ENCODE assay signal across 14 mouse cellular contexts in genomic region chr1:151157963-151158856, GRCm38 (mm10). TPM values are rescaled to one million over a fixed set of nuclear protein-coding genes. Genes with fewer than 3 reads are reported as not detected.
DNase-seq lines count a peak whose midpoint lies in the region; ATAC-seq and TF ChIP-seq lines count a peak whose summit lies in the region.
"Had no signal": no experiment of that assay in that cellular context is flagged by ENCODE, and none has a peak within 500 bp of the region (broad histone marks: within the 10 kb centered on the region; RNA-seq: fewer than 3 reads in every experiment).

No protein-coding gene starts in this region.

- no peak overlapping the region for H3K4me2 ChIP-seq in hindbrain, embryonic 11.5 days (replicated peaks; ENCODE audit: low read depth, low read length)
- H3K4me2 ChIP-seq in hindbrain, embryonic 13.5 days: no peak overlapping the region
- H3K4me2 ChIP-seq in kidney, embryonic 16.5 days (replicated peaks; ENCODE audit: low read depth, low read length): no peak overlapping the region
- H3K4me2 ChIP-seq: limb, embryonic 13.5 days had no signal

- H3K9ac ChIP-seq in hindbrain, embryonic 11.5 days (ENCODE audit: low read depth, low read length): no peak overlapping the region
- no peak overlapping the region for H3K9ac ChIP-seq in hindbrain, embryonic 13.5 days
- no peak overlapping the region for H3K9ac ChIP-seq in kidney, embryonic 16.5 days (replicated peaks; ENCODE audit: low read length)
- H3K9ac ChIP-seq: limb, embryonic 13.5 days had no signal

- H3K27me3 ChIP-seq in hindbrain, embryonic 11.5 days (ENCODE audit: control insufficient read depth, insufficient read depth, low read length): no peaks in the 10 kb centered on the region
- 0 out of 2 replicates have a peak, but pooled peaks cover 5% of the 10 kb centered on the region for H3K27me3 ChIP-seq in hindbrain, embryonic 10.5 days (ENCODE audit: insufficient read depth, poor library complexity, severe bottlenecking)
- no peaks in the 10 kb centered on the region for H3K27me3 ChIP-seq in hindbrain, embryonic 13.5 days
- H3K27me3 ChIP-seq in kidney, embryonic 16.5 days (ENCODE audit: insufficient read depth, low read length): no peaks in the 10 kb centered on the region
- H3K27me3 ChIP-seq: limb, embryonic 13.5 days had no signal

- WGBS in hindbrain, embryonic 11.5 days: 54% methylated on average over 9 of the region's 9 CpGs
- WGBS in hindbrain, embryonic 10.5 days: 75% methylated on average over 9 of the region's 9 CpGs
- WGBS in hindbrain, embryonic 13.5 days: 27% methylated on average over 9 of the region's 9 CpGs
- WGBS in kidney, embryonic 16.5 days: 54% methylated on average over 9 of the region's 9 CpGs

- H3K4me3 ChIP-seq in hindbrain, embryonic 11.5 days (ENCODE audit: low read depth, low read length): no peak overlapping the region
- H3K4me3 ChIP-seq in hindbrain, embryonic 10.5 days: no peak overlapping the region
- H3K4me3 ChIP-seq in hindbrain, embryonic 13.5 days: no peak overlapping the region
- H3K4me3 ChIP-seq in kidney, embryonic 16.5 days (ENCODE audit: low read length): no peak overlapping the region
- no peak overlapping the region for H3K4me3 ChIP-seq in layer of hippocampus, adult 2 months
- H3K4me3 ChIP-seq: heart, embryonic 10.5 days; limb, embryonic 13.5 days had no signal

- ATAC-seq in hindbrain, embryonic 11.5 days (ENCODE audit: low FRiP score): peak; percentile 77
- peak; percentile 75 for ATAC-seq in hindbrain, embryonic 13.5 days (ENCODE audit: low FRiP score)
- peak; percentile 86 for ATAC-seq in kidney, embryonic 16.5 days (ENCODE audit: low FRiP score, low TSS enrichment)

- no peaks in the 10 kb centered on the region for H3K36me3 ChIP-seq in hindbrain, embryonic 11.5 days (ENCODE audit: control insufficient read depth, insufficient read depth, low read length)
- no peaks in the 10 kb centered on the region for H3K36me3 ChIP-seq in hindbrain, embryonic 10.5 days
- no peaks in the 10 kb centered on the region for H3K36me3 ChIP-seq in hindbrain, embryonic 13.5 days
- no peaks in the 10 kb centered on the region for H3K36me3 ChIP-seq in kidney, embryonic 16.5 days (ENCODE audit: insufficient read depth, low read length)
- H3K36me3 ChIP-seq: heart, embryonic 10.5 days; limb, embryonic 13.5 days had no signal

- peak; percentile 25 for DNase-seq in hindbrain, embryonic 11.5 days (ENCODE audit: low spot score)
- no peak for DNase-seq in hindbrain, embryonic 10.5 days (ENCODE audit: low spot score)
- DNase-seq in retina, adult 2 months (ENCODE audit: low read depth, low spot score): peak; percentile 11
- no peak for DNase-seq in adrenal gland, postnatal 10 days
- DNase-seq in right cerebral cortex, postnatal 4 days: no peak
- no peak for DNase-seq in layer of hippocampus, adult 2 months (ENCODE audit: low spot score in 2 of 2)
- DNase-seq: lung, postnatal 36 days had no signal

- no peak for TF ChIP-seq CTCF in layer of hippocampus, adult 2 months (conservative IDR thresholded peaks at IDR 0.05)

- H3K4me1 ChIP-seq in hindbrain, embryonic 11.5 days (replicated peaks; ENCODE audit: control insufficient read depth, insufficient read depth, low read length): no peaks in the 10 kb centered on the region
- H3K4me1 ChIP-seq in hindbrain, embryonic 10.5 days (replicated peaks): peaks cover 7% of the 10 kb centered on the region; the same call in 1 of the 2 replicates
- peaks cover 12% of the 10 kb centered on the region for H3K4me1 ChIP-seq in hindbrain, embryonic 13.5 days (replicated peaks)
- peaks cover 3% of the 10 kb centered on the region for H3K4me1 ChIP-seq in kidney, embryonic 16.5 days (ENCODE audit: insufficient read depth, low read length)

- no peaks in the 10 kb centered on the region for H3K9me3 ChIP-seq in hindbrain, embryonic 11.5 days (ENCODE audit: control insufficient read depth, low read length)
- H3K9me3 ChIP-seq in hindbrain, embryonic 10.5 days: no peaks in the 10 kb centered on the region
- no peaks in the 10 kb centered on the region for H3K9me3 ChIP-seq in hindbrain, embryonic 13.5 days
- H3K9me3 ChIP-seq in kidney, embryonic 16.5 days (ENCODE audit: low read length): no peaks in the 10 kb centered on the region
- H3K9me3 ChIP-seq: heart, embryonic 10.5 days; limb, embryonic 13.5 days had no signal

- H3K27ac ChIP-seq in hindbrain, embryonic 11.5 days (ENCODE audit: low read depth, low read length): no peak overlapping the region
- no peak overlapping the region for H3K27ac ChIP-seq in hindbrain, embryonic 10.5 days
- H3K27ac ChIP-seq in hindbrain, embryonic 13.5 days: 0 out of 2 replicates have a peak overlapping the region, but pooled peaks have one; percentile 40
- peak overlapping the region; percentile 57; the same call in 1 of the 2 replicates for H3K27ac ChIP-seq in kidney, embryonic 16.5 days (ENCODE audit: low read length)
- no peak overlapping the region for H3K27ac ChIP-seq in layer of hippocampus, adult 2 months
- H3K27ac ChIP-seq: heart, embryonic 10.5 days; limb, embryonic 13.5 days had no signal

RNA-seq across cellular contexts. Expression of gene Gm47985, which starts 24.1 kb away (rescaled TPM):
- 0.25 and 0.91 TPM in 2 replicates for polyA plus RNA-seq in hindbrain, embryonic 11.5 days (2014; fragmentation: Nextera tagmentation; extraction: Ambion mirVana)
- 0.20 TPM in 1 of 2 replicates, not detected in the other for polyA plus RNA-seq in hindbrain, embryonic 10.5 days (2016; fragmentation: Nextera tagmentation; extraction: Ambion mirVana)
- polyA plus RNA-seq in hindbrain, embryonic 13.5 days (2015; fragmentation: Nextera tagmentation; extraction: Ambion mirVana): 0.23 TPM in 1 of 2 replicates, not detected in the other
- 0.25 and 0.48 TPM in 2 replicates for polyA plus RNA-seq in kidney, embryonic 16.5 days (2015; fragmentation: Nextera tagmentation; extraction: Ambion mirVana)
- not detected for total RNA-seq in adrenal gland, postnatal 10 days (2021)
- total RNA-seq in layer of hippocampus, adult 2 months (2021): not detected
- polyA plus RNA-seq: stomach, embryonic 14.5 days had no signal

RNA-seq across cellular contexts. Expression of gene Gm8947, which starts 34.0 kb away (rescaled TPM):
- 0.27 TPM in 1 of 2 replicates, not detected in the other for polyA plus RNA-seq in hindbrain, embryonic 11.5 days (2014; fragmentation: Nextera tagmentation; extraction: Ambion mirVana)
- polyA plus RNA-seq in hindbrain, embryonic 10.5 days (2016; fragmentation: Nextera tagmentation; extraction: Ambion mirVana): 0.10 and 0.25 TPM in 2 replicates
- not detected in 2 replicates for polyA plus RNA-seq in hindbrain, embryonic 13.5 days (2015; fragmentation: Nextera tagmentation; extraction: Ambion mirVana)
- 0.86 and 0.91 TPM in 2 replicates for polyA plus RNA-seq in kidney, embryonic 16.5 days (2015; fragmentation: Nextera tagmentation; extraction: Ambion mirVana)
- total RNA-seq in adrenal gland, postnatal 10 days (2021): not detected
- total RNA-seq in layer of hippocampus, adult 2 months (2021): not detected
- total RNA-seq: layer of hippocampus, adult 8-10 months had no signal
- polyA plus RNA-seq: limb, embryonic 13.5 days; stomach, embryonic 14.5 days had no signal

RNA-seq across cellular contexts. Expression of gene Gm47995, which starts 40.0 kb away (rescaled TPM):
- 0.20 TPM in 1 of 2 replicates, not detected in the other for polyA plus RNA-seq in hindbrain, embryonic 11.5 days (2014; fragmentation: Nextera tagmentation; extraction: Ambion mirVana)
- 0.30 TPM in 1 of 2 replicates, not detected in the other for polyA plus RNA-seq in hindbrain, embryonic 10.5 days (2016; fragmentation: Nextera tagmentation; extraction: Ambion mirVana)
- polyA plus RNA-seq in hindbrain, embryonic 13.5 days (2015; fragmentation: Nextera tagmentation; extraction: Ambion mirVana): not detected in 2 replicates
- polyA plus RNA-seq in kidney, embryonic 16.5 days (2015; fragmentation: Nextera tagmentation; extraction: Ambion mirVana): 0.50 TPM in 1 of 2 replicates, not detected in the other
- total RNA-seq in adrenal gland, postnatal 10 days (2021): not detected
- total RNA-seq in layer of hippocampus, adult 2 months (2021): not detected
- total RNA-seq: layer of hippocampus, adult 8-10 months had no signal
- polyA plus RNA-seq: limb, embryonic 13.5 days; stomach, embryonic 14.5 days had no signal

RNA-seq across cellular contexts. Expression of gene 3110040M04Rik, which starts 45.7 kb away (rescaled TPM):
- 0.57 TPM in 1 of 2 replicates, not detected in the other for polyA plus RNA-seq in hindbrain, embryonic 11.5 days (2014; fragmentation: Nextera tagmentation; extraction: Ambion mirVana)
- 0.90 TPM in 1 of 2 replicates, not detected in the other for polyA plus RNA-seq in hindbrain, embryonic 10.5 days (2016; fragmentation: Nextera tagmentation; extraction: Ambion mirVana)
- polyA plus RNA-seq in hindbrain, embryonic 13.5 days (2015; fragmentation: Nextera tagmentation; extraction: Ambion mirVana): not detected in 2 replicates
- polyA plus RNA-seq in kidney, embryonic 16.5 days (2015; fragmentation: Nextera tagmentation; extraction: Ambion mirVana): 1.4 and 1.9 TPM in 2 replicates
- total RNA-seq in adrenal gland, postnatal 10 days (2021): not detected
- not detected for total RNA-seq in layer of hippocampus, adult 2 months (2021)
- total RNA-seq: layer of hippocampus, adult 8-10 months had no signal
- polyA plus RNA-seq: C2C12; limb, embryonic 13.5 days; stomach, embryonic 14.5 days had no signal

RNA-seq across cellular contexts. Expression of gene Gm47996, which starts 51.7 kb away (rescaled TPM):
- 0.42 and 0.45 TPM in 2 replicates for polyA plus RNA-seq in hindbrain, embryonic 11.5 days (2014; fragmentation: Nextera tagmentation; extraction: Ambion mirVana)
- 0.33 TPM in 1 of 2 replicates, not detected in the other for polyA plus RNA-seq in hindbrain, embryonic 10.5 days (2016; fragmentation: Nextera tagmentation; extraction: Ambion mirVana)
- not detected in 2 replicates for polyA plus RNA-seq in hindbrain, embryonic 13.5 days (2015; fragmentation: Nextera tagmentation; extraction: Ambion mirVana)
- polyA plus RNA-seq in kidney, embryonic 16.5 days (2015; fragmentation: Nextera tagmentation; extraction: Ambion mirVana): 0.67 TPM in 2 replicates
- not detected for total RNA-seq in adrenal gland, postnatal 10 days (2021)
- total RNA-seq in layer of hippocampus, adult 2 months (2021): not detected
- total RNA-seq: layer of hippocampus, adult 8-10 months had no signal
- polyA plus RNA-seq: C2C12; heart, embryonic 10.5 days; limb, embryonic 13.5 days; stomach, embryonic 14.5 days had no signal

Comparison
In these comparisons a context has a peak if more than half of its experiments do, and no peak if none do; other contexts are left out.
1. DNase-seq: peak in hindbrain, embryonic 11.5 days (single experiment) and retina, adult 2 months (single experiment); none in hindbrain, embryonic 10.5 days (single experiment), adrenal gland, postnatal 10 days (single experiment), right cerebral cortex, postnatal 4 days (single experiment) and layer of hippocampus, adult 2 months (0 of 2).
2. H3K27ac ChIP-seq: peak in hindbrain, embryonic 13.5 days (single experiment) and kidney, embryonic 16.5 days (single experiment); none in hindbrain, embryonic 11.5 days (single experiment), hindbrain, embryonic 10.5 days (single experiment) and layer of hippocampus, adult 2 months (single experiment).
3. Peak in every context shown above with its lines, with median percentiles within 50 percentile points of each other: ATAC-seq.